Mouse (Mus musculus): Measurements from ENCODE around the gene Wwox. TPM values are rescaled to one million over a fixed set of nuclear protein-coding genes. Genes with fewer than 3 reads are reported as not detected.

Wwox gene
- total RNA-seq, 4 experiments from 2014 or later: 14.4 to 17.9 (median 16.4) TPM

- no peak for DNase-seq (ENCODE audit: low spot score in 2 of 2)
Measured at GRCm38 (mm10) chr8:114853765-114854164, 414.3 kb downstream of the Wwox start.

GRCm38 (mm10) chr8:114855833-114856232, 416.4 kb downstream of the Wwox start:
- no peak for DNase-seq (ENCODE audit: low spot score in 2 of 2)

DNA sequence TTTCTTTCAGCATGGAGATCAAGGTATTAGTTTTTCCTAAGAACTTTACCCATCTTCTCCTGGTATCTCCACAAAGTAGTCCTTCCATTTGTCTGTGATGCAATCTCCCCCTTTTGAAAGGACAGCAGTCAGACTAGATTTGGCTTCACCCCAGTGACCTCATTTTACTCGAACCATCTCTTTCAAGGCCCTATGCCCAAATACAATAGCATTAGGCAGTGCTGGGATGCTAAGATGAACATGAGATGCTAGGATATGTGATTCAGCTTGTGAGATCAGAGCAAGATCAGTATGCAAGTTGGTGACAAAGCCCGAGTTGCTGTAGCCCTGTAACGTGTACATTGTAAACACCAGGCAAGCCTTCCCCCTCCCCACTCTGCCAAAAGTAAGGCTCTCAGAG, 426.5 kb downstream of the Wwox start:
- no peak for DNase-seq (ENCODE audit: low spot score in 2 of 2)

- no peak for DNase-seq (ENCODE audit: low spot score in 2 of 2)
Measured at GRCm38 (mm10) chr8:114869321-114869720, 429.9 kb downstream of the Wwox start.

DNA sequence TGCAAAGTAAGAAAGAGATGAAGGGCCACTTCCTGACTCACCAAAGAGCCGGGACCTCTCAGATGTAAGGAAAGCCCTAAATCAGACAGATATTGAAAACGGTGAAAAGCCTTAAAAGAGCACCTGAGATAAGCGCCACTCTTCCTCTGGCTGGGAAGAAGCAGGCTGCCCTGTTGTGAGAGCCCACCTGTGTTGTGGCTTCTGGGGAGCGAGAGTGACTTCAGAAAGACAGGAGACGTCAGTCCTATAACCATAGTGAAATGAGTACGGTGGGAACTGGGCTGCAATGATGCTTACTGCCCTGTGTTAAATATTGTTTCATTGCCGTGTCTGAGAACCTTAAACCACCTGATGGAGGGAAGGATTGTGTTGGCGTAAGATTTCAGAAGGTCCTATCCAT, 431.0 kb downstream of the Wwox start:
- no peak for DNase-seq (ENCODE audit: low spot score in 2 of 2)

DNA sequence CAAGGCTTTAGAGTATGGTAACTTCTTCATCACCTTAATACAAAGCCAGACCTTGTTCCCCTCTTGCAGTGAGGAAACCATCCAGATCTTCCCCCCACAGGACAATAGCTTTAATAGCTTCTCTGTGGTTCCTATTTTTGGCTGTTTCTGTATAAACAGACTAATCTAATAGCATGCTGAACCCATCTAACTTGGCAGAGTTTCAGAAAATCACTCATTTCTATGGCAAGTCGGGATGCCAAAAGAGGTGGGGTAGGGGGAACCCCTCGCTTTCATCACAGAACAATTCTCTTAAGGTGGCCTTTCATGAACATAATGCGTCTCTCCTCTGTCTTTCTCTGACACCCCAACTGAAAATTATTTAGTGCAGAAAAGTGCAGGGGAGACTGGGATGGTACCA, 433.0 kb downstream of the Wwox start:
- no peak for DNase-seq (ENCODE audit: low spot score in 2 of 2)

- DNase-seq (ENCODE audit: low spot score in 2 of 2): no peak
Measured at GRCm38 (mm10) chr8:114875161-114875560, 435.7 kb downstream of the Wwox start.

GRCm38 (mm10) chr8:114876161-114876611, 436.7 kb downstream of the Wwox start:
- DNase-seq (ENCODE audit: low spot score in 2 of 2): no peak

DNA sequence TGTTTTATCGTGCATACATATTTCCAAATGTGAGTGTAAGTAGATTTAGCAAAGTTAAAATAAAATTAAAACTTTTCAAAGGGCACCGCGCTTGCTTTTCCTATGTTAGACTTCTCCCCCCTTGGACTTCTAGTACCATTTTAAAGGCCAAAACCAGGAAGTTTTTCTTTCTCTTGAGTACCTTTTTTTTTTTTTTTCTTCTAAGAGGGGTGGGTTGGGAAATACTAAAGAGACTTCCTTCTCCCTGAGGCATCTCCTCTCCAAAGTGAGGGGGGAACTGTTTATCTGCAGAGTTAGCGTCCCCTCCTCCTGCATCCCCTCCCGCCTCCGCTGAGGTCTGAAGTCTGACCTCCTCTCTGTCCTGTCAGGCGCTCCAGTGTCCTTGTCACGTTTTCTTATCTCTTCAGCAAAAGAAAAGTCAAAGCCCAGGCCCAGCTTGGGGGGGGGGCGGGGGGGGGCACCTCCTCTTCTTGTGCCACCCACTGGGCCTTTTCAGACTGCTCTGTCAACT, 437.3 kb downstream of the Wwox start:
- DNase-seq (ENCODE audit: low spot score in 2 of 2): no peak

GRCm38 (mm10) chr8:114877234-114877633, 437.8 kb downstream of the Wwox start:
- DNase-seq (ENCODE audit: low spot score in 2 of 2): no peak

DNA sequence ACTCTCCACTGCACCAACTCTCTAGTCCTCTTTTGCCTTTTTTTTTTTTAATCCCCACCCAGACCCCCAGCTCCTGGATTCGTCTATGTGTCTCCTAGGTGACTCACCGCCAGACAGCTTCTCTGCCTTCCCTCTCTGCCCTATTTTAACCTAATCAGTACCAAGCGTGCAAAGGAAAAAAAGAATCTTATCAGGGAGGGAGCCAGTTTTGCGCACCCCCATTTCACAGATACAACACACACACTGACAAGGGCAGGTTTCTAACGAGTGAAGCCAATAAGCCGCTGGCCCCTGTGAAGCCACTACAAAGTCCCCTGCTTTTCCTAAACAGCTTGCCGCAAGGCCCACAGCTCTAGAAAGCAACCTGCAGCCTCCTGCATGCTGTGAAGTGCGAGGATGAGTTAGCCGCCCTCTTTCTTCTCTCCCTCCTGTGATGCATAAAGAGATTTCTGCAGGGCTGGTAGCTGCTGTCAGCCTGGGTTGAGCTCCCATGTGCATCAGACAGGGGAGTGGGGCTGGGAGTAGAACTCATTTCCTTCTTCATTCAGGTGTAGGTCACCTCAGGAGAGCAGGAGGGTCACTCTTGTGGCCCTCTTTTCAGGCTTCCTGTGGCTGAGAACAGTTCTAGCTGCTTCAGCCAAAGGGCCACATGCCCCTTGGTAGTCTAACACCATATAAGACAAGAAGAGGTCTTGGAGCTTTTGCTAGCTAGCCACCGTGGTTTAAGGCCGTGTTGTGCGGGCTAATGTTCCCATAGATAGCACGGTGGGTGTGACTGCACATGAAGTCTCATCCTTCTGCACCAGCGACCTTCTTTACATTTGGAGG, 439.2 kb downstream of the Wwox start:
- DNase-seq (ENCODE audit: low spot score in 2 of 2): no peak

GRCm38 (mm10) chr8:114879277-114879568, 439.8 kb downstream of the Wwox start:
- DNase-seq (ENCODE audit: low spot score in 2 of 2): no peak

DNA sequence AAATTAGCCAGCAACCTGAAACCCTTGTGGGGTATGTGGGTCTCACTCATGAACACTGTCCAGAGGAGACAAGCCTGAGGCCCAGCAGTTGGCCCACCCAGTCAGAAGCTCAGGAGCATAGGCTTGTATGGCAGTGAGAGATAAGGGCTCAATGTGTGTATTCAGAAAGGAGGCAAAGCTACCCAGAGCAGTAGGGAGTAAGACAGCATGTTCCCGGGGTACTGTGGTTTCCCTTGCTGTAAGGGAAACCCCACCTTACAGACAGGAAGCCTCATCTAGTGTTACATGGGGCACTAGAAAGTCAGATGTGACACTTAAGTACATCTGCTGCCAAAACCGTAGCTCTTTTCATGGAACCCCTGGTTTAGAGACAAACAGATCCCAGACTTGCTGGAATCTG, 440.2 kb downstream of the Wwox start:
- DNase-seq (ENCODE audit: low spot score in 2 of 2): no peak

DNA sequence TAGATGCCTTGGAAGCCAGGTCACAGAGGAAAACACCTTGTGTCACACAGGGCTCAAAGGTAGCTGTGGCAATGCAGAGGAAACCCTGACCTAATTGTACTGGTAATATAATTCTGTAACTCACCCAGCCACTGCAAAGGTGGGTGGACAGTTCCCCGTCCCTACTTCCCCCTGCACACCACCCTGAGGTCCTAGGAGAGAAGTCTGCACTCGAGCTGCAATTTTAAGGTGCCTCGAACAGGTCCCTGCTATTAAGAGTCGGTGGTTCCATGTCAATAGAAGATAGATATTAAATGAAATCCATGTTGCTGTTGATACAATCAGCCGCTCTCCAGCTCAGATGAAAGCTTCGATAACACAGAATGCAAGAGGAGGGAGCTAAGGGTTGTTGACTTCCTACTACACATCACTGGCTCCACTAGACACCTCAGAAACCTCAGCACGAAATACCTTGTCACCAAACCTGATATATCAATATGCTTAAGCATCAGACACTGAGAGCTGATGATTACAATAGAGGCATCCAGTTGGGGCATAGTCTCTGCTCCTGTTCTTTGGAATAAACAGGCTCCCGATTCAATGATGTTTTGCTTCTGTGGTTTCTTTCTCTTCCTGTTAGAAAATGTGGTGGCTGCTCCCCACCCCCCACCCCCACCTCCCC, 441.1 kb downstream of the Wwox start:
- DNase-seq (ENCODE audit: low spot score in 2 of 2): no peak

- no peak for DNase-seq (ENCODE audit: low spot score in 2 of 2)
Measured at GRCm38 (mm10) chr8:114881891-114882401, 442.5 kb downstream of the Wwox start.

GRCm38 (mm10) chr8:114882504-114882903, 443.0 kb downstream of the Wwox start:
- no peak for DNase-seq (ENCODE audit: low spot score in 2 of 2)

GRCm38 (mm10) chr8:114882936-114883606, 443.6 kb downstream of the Wwox start:
- no peak for DNase-seq (ENCODE audit: low spot score in 2 of 2)

- no peak for DNase-seq (ENCODE audit: low spot score in 2 of 2)
Measured at GRCm38 (mm10) chr8:114883967-114884366, 444.5 kb downstream of the Wwox start.

DNA sequence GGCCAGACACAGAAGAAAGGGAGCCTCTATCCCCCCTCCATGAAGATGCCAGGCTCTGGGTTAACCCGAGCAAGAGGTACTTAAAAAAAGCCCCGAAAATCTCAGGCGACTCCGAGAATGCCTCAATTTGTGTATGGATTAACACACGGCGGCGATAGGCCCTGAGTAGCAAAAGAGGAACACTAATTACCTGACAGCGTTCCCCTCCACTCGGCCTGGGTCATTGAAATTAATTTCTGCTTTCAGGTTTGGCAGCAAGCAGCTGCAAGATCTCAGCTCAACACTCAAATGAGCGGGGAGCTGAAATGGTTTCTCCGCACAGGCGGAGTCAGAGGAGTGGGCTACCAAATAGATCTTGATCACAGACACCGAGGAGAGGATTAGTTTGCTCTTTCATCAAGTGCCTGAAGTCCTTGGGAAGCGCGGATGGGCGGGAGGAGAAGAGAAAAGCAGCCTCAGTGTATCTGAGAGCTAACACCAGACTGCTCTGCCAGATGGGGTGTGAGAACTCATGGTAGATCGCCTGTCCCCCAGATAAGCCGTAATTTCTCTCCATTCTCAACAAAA, 445.7 kb downstream of the Wwox start:
- no peak for DNase-seq (ENCODE audit: low spot score in 2 of 2)

GRCm38 (mm10) chr8:114888388-114888787, 448.9 kb downstream of the Wwox start:
- no peak for DNase-seq (ENCODE audit: low spot score in 2 of 2)

- DNase-seq (ENCODE audit: low spot score in 2 of 2): peak in 1 of 2 experiments; percentile 10
Measured at GRCm38 (mm10) chr8:114889578-114890374, 450.3 kb downstream of the Wwox start.
